Mouse (Mus musculus) intestine, postnatal 0 days (tissue): ENCODE results near the gene Orm1. TPM values are rescaled to one million over a fixed set of nuclear protein-coding genes. Genes with fewer than 3 reads are reported as not detected.

Source experiments
- ATAC-seq: fragments of 200-750 bp; cut with Nextera tagmentation; 2 replicates; pipeline ENCODE4 v1.8.0; 2017; ENCODE audit warnings: mild to moderate bottlenecking, moderate TSS enrichment, moderate library complexity
- H3K27ac ChIP-seq: fragments of 300-500 bp; sonication (generic); 2 replicates; pipeline ENCODE4 v1.5.1; 2014; ENCODE audit warnings: mild to moderate bottlenecking, low read depth, low read length, moderate library complexity
- H3K27me3 ChIP-seq: fragments of 300-500 bp; sonication (generic); replicated peaks from 2 replicates; pipeline ENCODE4 v1.6.1; 2014; ENCODE audit warnings: low read length, mixed read lengths; ENCODE audit not compliant: control insufficient read depth, insufficient read depth
- H3K36me3 ChIP-seq: fragments of 300-500 bp; sonication (generic); 2 replicates; pipeline ENCODE4 v1.6.1; 2014; ENCODE audit warnings: mild to moderate bottlenecking, moderate library complexity; ENCODE audit not compliant: control insufficient read depth, insufficient read depth
- H3K4me1 ChIP-seq: fragments of 300-500 bp; sonication (generic); replicated peaks from 2 replicates; pipeline ENCODE4 v1.6.1; 2014; ENCODE audit warnings: antibody characterized with exemption, low read length, mixed read lengths; ENCODE audit not compliant: control insufficient read depth, insufficient read depth
- H3K4me2 ChIP-seq: fragments of 300-500 bp; sonication (generic); replicated peaks from 2 replicates; pipeline ENCODE4 v1.6.1; 2014; ENCODE audit warnings: low read depth, mild to moderate bottlenecking, moderate library complexity
- H3K4me3 ChIP-seq: fragments of 300-500 bp; sonication (generic); 2 replicates; pipeline ENCODE4 v1.5.1; 2014; ENCODE audit warnings: low read depth, low read length
- H3K9ac ChIP-seq: fragments of 300-500 bp; sonication (generic); 2 replicates; pipeline ENCODE4 v1.6.1; 2014; ENCODE audit warnings: mild to moderate bottlenecking, low read depth, low read length
- H3K9me3 ChIP-seq: fragments of 300-500 bp; sonication (generic); 2 replicates; pipeline ENCODE4 v1.6.1; 2016; ENCODE audit warnings: mixed run types; ENCODE audit not compliant: control insufficient read depth
- CTCF ChIP-seq: sonication (generic); IDR thresholded peaks from 2 replicates; pipeline ENCODE4 v1.5.1; 2016; ENCODE audit warnings: low read depth, mild to moderate bottlenecking, control low read depth, antibody characterized with exemption, moderate library complexity
- WGBS: fragments of 180-500 bp; shearing (Covaris S2); extraction: QIAGEN DNeasy Blood & Tissue Kit; methylation state at CpG from one replicate; pipeline ENCODE4 v1.1.7; 2014; 5-methylcytosine and 5-hydroxymethylcytosine counted together
- polyA plus RNA-seq: library from polyadenylated mRNA; unstranded; fragments of >200 nt; fragmentation: Nextera tagmentation; extraction: Ambion mirVana; gene quantifications from 2 replicates; pipeline ENCODE4 v1.2.1, GENCODE M21; 2015

Orm1 gene
- polyA plus RNA-seq, 1 experiment from 2014 or later = not detected

- Histone ChIP-seq H3K27me3 (no peaks in the 10 kb centered on the region), H3K9me3 (no peaks in the 10 kb centered on the region), H3K4me2 (no peak overlapping the region), H3K4me3 (no peak overlapping the region), H3K27ac (no peak overlapping the region), H3K4me1 (no peaks in the 10 kb centered on the region), H3K36me3 (peaks cover 11% of the 10 kb centered on the region; the same call in 1 of the 2 replicates), H3K9ac (no peak overlapping the region)
- TF ChIP-seq CTCF = peak; percentile 94
- ATAC-seq = peak; percentile 67
- 37% methylated on average over 21 of the region's 21 CpGs for WGBS
Observed at GRCm38 (mm10) chr4:63307175-63308062, 36.9 kb upstream of the Orm1 start.

DNA sequence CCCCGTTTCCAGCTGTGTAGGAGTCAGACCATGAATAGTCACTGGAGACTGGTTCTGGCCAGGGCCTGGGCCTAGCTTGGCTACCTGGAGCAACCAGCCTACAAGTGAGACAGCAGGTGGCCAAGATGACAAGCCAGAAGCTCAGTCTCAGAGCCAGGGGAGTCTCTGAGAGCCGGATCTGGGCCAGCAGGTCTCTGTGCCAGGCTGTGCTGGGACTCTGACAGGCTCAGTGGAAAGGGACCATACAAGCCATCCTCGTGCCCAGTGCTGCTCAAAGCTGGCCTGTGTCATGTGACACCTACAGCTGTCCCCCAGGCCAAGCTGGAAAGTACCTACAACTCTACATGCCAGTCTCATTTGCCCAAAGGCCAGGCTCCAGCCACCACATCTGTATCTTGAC is 36.0 kb upstream of the Orm1 start:
- TF ChIP-seq CTCF = no peak
- H3K9me3 ChIP-seq = no peaks in the 10 kb centered on the region
- no peak overlapping the region for H3K27ac ChIP-seq
- no peak for ATAC-seq
- no peak overlapping the region for H3K4me2 ChIP-seq
- no peak overlapping the region for H3K4me3 ChIP-seq
- peaks cover 8% of the 10 kb centered on the region; the same call in 1 of the 2 replicates for H3K36me3 ChIP-seq
- 84% methylated on average over 3 of the region's 3 CpGs for WGBS
- no peaks in the 10 kb centered on the region for H3K4me1 ChIP-seq
- no peaks in the 10 kb centered on the region for H3K27me3 ChIP-seq
- H3K9ac ChIP-seq = no peak overlapping the region

DNA sequence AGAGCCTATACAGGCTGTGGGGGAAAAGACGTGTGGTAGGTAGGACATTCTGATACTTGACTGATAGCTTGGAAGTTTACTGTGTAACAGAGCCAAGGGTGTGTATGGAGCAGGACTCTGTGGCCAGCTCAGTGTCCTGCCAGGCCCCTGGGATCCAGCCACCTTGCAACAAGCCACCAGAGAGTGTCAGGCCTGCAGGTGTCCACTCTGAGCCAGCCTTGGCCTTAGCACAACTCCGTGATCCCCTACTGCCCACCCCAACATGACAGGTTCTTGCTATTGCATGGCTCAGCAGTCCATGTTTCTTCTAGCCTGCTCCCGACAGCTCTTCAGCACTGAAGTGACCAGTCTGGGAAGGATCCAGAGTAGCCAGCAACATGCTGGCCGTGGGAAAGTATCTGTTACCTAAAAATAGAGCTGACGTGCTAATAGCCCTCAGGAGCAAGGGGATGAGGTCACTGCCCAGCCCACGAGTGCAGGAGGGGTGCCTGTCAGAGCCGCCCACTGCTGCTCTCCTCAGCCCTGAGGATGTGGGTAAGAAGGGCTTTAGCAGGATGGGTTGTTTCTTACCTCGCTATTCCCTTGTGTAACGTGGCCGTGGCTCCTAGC is 34.0 kb upstream of the Orm1 start:
- H3K27me3 ChIP-seq = no peaks in the 10 kb centered on the region
- H3K4me2 ChIP-seq = no peak overlapping the region
- no peak overlapping the region for H3K27ac ChIP-seq
- H3K36me3 ChIP-seq = peaks cover 8% of the 10 kb centered on the region; the same call in 1 of the 2 replicates
- 67% methylated on average over 10 of the region's 10 CpGs for WGBS
- no peaks in the 10 kb centered on the region for H3K9me3 ChIP-seq
- no peaks in the 10 kb centered on the region for H3K4me1 ChIP-seq
- ATAC-seq = no peak
- TF ChIP-seq CTCF = no peak
- no peak overlapping the region for H3K9ac ChIP-seq
- H3K4me3 ChIP-seq = no peak overlapping the region

DNA sequence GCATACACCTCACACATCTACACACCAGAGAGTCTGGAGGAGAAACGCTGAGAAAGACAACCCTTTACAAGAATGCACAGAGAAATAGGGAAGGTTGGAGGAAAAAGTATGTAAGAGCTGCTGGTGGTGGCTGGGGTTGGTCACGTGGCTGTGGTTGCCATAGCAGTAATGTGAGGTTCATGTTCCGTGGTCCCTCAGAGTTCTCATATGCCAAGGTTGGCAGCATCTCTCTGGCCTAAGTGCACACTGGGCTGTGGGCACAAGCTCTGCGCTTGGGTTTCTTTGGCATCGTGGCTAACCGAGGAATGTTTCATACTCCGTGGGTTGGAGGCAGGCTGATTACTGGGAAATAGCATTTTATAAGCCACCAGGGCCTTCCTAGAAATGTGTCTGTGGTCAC is 32.9 kb upstream of the Orm1 start:
- Histone ChIP-seq H3K27ac (no peak overlapping the region), H3K36me3 (peaks cover 8% of the 10 kb centered on the region; the same call in 1 of the 2 replicates), H3K9me3 (no peaks in the 10 kb centered on the region), H3K4me3 (no peak overlapping the region), H3K4me1 (no peaks in the 10 kb centered on the region), H3K9ac (no peak overlapping the region), H3K27me3 (no peaks in the 10 kb centered on the region), H3K4me2 (no peak overlapping the region)
- ATAC-seq = no peak
- WGBS = 88% methylated on average over 7 of the region's 7 CpGs
- no peak for TF ChIP-seq CTCF

- peaks cover 8% of the 10 kb centered on the region; the same call in 1 of the 2 replicates for H3K36me3 ChIP-seq
- no peak for ATAC-seq
- no peak overlapping the region for H3K4me2 ChIP-seq
- no peaks in the 10 kb centered on the region for H3K27me3 ChIP-seq
- no peaks in the 10 kb centered on the region for H3K9me3 ChIP-seq
- no peak overlapping the region for H3K4me3 ChIP-seq
- WGBS = 78% methylated on average over 5 of the region's 5 CpGs
- no peaks in the 10 kb centered on the region for H3K4me1 ChIP-seq
- no peak overlapping the region for H3K9ac ChIP-seq
- H3K27ac ChIP-seq = no peak overlapping the region
- TF ChIP-seq CTCF = 0 out of 2 replicates have a peak, but pooled peaks have one; percentile 4
Observed at GRCm38 (mm10) chr4:63314063-63314462, 30.3 kb upstream of the Orm1 start.

GRCm38 (mm10) chr4:63316076-63316746 is 28.1 kb upstream of the Orm1 start:
- Histone ChIP-seq H3K4me1 (no peaks in the 10 kb centered on the region), H3K27ac (no peak overlapping the region), H3K27me3 (no peaks in the 10 kb centered on the region), H3K9me3 (no peaks in the 10 kb centered on the region), H3K4me3 (no peak overlapping the region), H3K9ac (no peak overlapping the region), H3K36me3 (peaks cover 4% of the 10 kb centered on the region), H3K4me2 (no peak overlapping the region)
- TF ChIP-seq CTCF = peak; percentile 16; the same call in 1 of the 2 replicates
- 60% methylated on average over 9 of the region's 9 CpGs for WGBS
- ATAC-seq = peak; percentile 40; the same call in 1 of the 2 replicates
